Mouse (Mus musculus) megakaryocyte, embryonic 14.5 days (primary cell): ENCODE measurements around the gene Inppl1.

ENCODE experiments used
- FLI1 ChIP-seq: IDR thresholded peaks from 2 replicates; pipeline ENCODE4 v1.6.1; 2012; ENCODE audit warnings: low read length, inconsistent platforms, mixed read lengths
- GATA1 ChIP-seq: IDR thresholded peaks from 3 replicates; pipeline ENCODE4 v1.6.1; 2012; ENCODE audit warnings: mixed read lengths, low read length, inconsistent platforms, borderline replicate concordance

DNA sequence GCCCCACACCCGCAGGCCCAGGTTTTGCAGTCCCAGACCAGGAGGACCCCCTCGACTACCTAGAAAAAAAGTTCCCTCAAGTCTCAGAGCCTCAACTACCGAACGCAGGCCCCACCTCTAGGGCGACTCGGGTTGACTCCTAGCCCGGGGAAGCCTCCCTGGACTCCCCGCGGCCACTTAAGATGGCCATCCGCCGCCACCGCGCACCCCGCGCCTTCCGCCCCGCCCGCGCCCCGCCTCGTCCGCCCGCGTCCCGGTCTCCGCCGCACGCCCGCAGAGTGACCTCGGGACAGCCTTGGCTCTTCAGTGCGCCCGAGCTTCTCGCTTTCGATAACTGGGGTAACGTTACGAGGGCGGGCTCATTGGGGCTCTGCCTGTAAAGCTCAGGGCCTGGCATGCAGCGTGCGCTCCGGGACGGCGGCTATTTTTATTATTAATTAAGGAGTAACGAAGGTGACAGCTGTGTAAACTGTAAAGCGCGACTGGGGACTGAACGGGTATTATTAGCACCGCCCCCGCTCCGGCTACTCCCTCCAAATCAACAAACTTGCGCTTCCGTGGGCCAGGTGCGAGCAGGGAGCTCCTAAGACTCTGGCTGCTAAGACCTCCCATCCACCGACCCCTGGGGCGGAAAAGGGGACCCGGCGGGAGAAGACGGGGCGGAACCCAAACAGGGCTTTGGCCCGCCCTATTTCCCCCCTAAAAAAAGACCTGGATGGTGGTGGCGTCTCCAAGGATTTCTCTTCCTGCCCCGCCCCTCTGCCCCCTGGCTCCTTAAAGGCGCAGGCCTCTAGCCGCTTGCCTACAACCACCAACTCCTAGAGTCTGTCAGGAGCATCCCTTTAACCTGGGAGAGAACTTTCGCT is at the start of gene Inppl1:
- TF ChIP-seq GATA1: no peak
- TF ChIP-seq FLI1: no peak
